In the genomic region with DNA sequence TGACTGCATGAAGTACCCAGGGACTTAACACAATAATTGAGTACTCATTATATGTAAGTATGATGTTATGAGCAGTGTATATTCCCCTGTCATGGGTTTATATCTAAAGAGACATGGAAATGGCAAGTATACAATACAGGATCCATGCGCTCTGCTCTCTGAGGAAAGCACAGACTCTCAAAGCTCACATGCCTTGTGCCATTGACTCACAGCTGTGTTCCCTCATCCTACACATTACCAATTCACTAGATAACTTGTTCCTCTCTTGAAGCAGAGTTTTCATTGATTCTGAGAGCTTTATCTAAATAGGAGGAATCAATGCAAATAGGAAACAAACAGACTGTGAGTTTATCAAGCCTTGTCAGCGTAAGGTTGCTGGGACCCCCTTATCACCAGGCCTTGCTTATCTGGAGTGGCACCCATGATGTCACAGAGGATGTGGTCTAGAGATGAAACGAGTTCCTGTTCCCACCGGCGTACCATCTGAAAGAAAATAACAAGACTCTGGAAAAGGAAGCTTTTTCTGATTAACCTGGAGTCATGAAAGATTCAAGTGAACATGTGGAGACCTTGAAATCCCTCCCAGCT, we compare ENCODE assay signal across 15 mouse cellular contexts.
DNase-seq lines count a peak whose midpoint lies in the region; ATAC-seq and TF ChIP-seq lines count a peak whose summit lies in the region.
"Had no signal": no experiment of that assay in that cellular context is flagged by ENCODE, and none has a peak within 500 bp of the region (broad histone marks: within the 10 kb centered on the region; RNA-seq: fewer than 3 reads in every experiment).

No protein-coding gene starts in this region.

- no peak overlapping the region for H3K4me3 ChIP-seq in liver, postnatal 0 days (ENCODE audit: low read depth, low read length)
- H3K4me3 ChIP-seq: lung, embryonic 15.5 days had no signal

- H3K27ac ChIP-seq in liver, postnatal 0 days (ENCODE audit: low read depth) = no peak overlapping the region
- H3K27ac ChIP-seq: kidney, postnatal 0 days; lung, embryonic 15.5 days had no signal

- no peaks in the 10 kb centered on the region for H3K27me3 ChIP-seq in liver, postnatal 0 days (ENCODE audit: insufficient read depth, low read length)
- H3K27me3 ChIP-seq: CH12.LX; lung, embryonic 15.5 days; Patski had no signal

- DNase-seq in liver = peak; percentile 7
- no peak for DNase-seq in liver, postnatal 0 days
- DNase-seq in adrenal gland, postnatal 25 days = no peak
- DNase-seq in right cerebral cortex, postnatal 4 days = no peak
- DNase-seq in Muller cell, postnatal 12 days (ENCODE audit: inconsistent ontology term) = no peak
- no peak for DNase-seq in adrenal gland, postnatal 36 days
- DNase-seq: cerebellum, postnatal 14 days; gastrocnemius, postnatal 25 days; left cerebral cortex, postnatal 4 days had no signal

- no peak for ATAC-seq in liver, postnatal 0 days
- peak; percentile 87 to 88; a peak in 3 of 4 replicates for ATAC-seq in hematopoietic stem cell, adult 5-6 weeks (replicated peaks in 1 of 2; ENCODE audit: insufficient read depth in 1 of 2, low FRiP score in 2 of 2, low TSS enrichment in 1 of 2, low read depth in 1 of 2, poor library complexity in 2 of 2, severe bottlenecking in 2 of 2)
- ATAC-seq in megakaryocyte progenitor cell, adult 5-6 weeks (replicated peaks; ENCODE audit: poor library complexity) = peak; percentile 95
- ATAC-seq: Patski had no signal

- no peak for TF ChIP-seq CTCF in liver, postnatal 0 days (IDR thresholded peaks at IDR 0.05; ENCODE audit: low read depth)

- no peaks in the 10 kb centered on the region for H3K4me1 ChIP-seq in liver, postnatal 0 days (ENCODE audit: insufficient read depth)
- H3K4me1 ChIP-seq: lung, embryonic 15.5 days had no signal

- no peak overlapping the region for H3K4me2 ChIP-seq in liver, postnatal 0 days (ENCODE audit: low read depth, low read length)
- H3K4me2 ChIP-seq: lung, embryonic 15.5 days had no signal

- no peak for TF ChIP-seq EP300 in liver, postnatal 0 days (IDR thresholded peaks at IDR 0.05; ENCODE audit: low read depth)

- H3K36me3 ChIP-seq in liver, postnatal 0 days (replicated peaks; ENCODE audit: insufficient read depth, low read length) = no peaks in the 10 kb centered on the region
- H3K36me3 ChIP-seq: lung, embryonic 15.5 days had no signal

- H3K9ac ChIP-seq in liver, postnatal 0 days (replicated peaks) = no peak overlapping the region
- H3K9ac ChIP-seq: lung, embryonic 15.5 days had no signal

- 20% methylated on average over 5 of the region's 5 CpGs for WGBS in liver, postnatal 0 days (ENCODE audit: insufficient replicate concordance)

- no peaks in the 10 kb centered on the region for H3K9me3 ChIP-seq in liver, postnatal 0 days (ENCODE audit: low read length)
- H3K9me3 ChIP-seq: lung, embryonic 15.5 days had no signal
